Mouse (Mus musculus): ENCODE measurements around the gene Orc5.
"Not testable (repeated sequence)": the region's sequence is repeated elsewhere in the genome, so short reads cannot be mapped to it uniquely, and the experiment has no call there.

Gene Orc5

GRCm38 (mm10) chr5:22472445-22472844 lies 77.8 kb downstream of the Orc5 start:
- POLR2A ChIA-PET, result interaction anchor here in 1 of 4 experiments (0.9 kb wide), 1 partner anchor 13 kb away, joined by 3 read pairs; no protein-coding TSS in a partner anchor
- CTCF ChIA-PET, result not testable (repeated sequence)

DNA sequence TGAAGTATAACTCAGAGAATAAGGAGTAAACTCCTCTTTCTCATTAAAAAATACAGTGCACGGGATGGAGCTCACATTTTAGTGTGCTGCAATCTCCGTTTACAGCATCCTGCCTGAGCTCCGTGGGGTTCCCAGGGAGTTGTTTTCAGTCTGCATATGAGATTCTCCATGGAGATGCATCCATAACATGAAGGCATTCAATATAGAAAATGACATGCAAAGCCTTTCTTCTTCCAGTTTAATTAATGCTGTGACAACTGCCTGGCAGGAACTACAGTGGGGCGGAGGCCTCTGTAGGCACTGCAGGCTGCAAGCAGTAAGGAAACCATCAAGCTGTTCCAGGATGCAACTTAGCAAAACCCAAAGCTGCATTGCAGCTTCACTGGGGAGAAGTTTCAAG lies 79.0 kb downstream of the Orc5 start:
- ChIA-PET CTCF (no interaction called here), POLR2A (interaction anchor here in 1 of 4 experiments (0.9 to 1.3 kb wide), 2 partner anchors 18 to 20 kb away, joined by 3 read pairs; no protein-coding TSS in a partner anchor)

GRCm38 (mm10) chr5:22452871-22453661 lies 97.2 kb downstream of the Orc5 start:
- ChIA-PET POLR2A (no interaction called here), CTCF (no interaction called here)

- CTCF ChIA-PET, result no interaction called here
- POLR2A ChIA-PET, result no interaction called here
Observed at GRCm38 (mm10) chr5:22452452-22452851, 97.8 kb downstream of the Orc5 start.

DNA sequence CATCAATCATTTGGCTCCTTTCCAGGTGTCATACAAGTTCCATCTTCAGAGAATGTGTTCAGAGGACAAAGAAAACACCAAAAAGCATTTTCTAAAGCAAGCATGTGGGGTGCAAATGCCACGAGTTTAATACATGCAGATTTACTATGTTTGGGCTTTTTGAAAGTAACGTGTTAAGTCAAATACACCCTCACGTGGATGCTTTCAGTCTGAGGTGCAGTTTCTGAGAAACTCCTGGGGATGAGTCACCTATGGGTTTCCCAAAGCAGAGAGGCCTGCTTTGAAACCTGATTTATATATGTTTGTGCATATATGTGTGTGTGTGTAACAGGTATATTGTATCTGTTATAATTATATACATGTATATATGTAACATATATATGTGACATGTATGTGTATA lies 98.5 kb downstream of the Orc5 start:
- POLR2A ChIA-PET, result no interaction called here
- CTCF ChIA-PET, result no interaction called here

DNA sequence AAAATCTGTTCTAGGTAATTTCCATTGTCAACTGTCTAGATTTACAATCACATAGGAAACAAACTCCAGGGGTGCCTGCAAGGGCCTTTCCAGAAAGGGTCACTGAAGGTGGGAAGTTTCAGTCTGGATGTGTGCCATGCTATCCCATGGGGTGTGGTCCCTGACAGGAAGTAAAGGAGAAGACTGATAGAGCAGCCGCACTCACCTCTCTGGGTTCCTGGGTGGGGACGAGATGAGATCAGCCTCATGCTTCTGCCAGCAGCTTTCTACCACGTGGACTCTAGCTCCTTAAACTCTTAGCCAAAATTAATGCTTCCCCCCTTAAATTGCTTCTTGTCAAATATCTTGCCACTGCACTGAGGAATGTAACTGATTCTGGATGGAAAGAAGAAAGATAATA lies 100.7 kb downstream of the Orc5 start:
- CTCF ChIA-PET, result no interaction called here

More for the DNA sequence above, 100.7 kb downstream of the Orc5 start:
- POLR2A ChIA-PET, result no interaction called here
